Mouse (Mus musculus) myocyte (in vitro differentiated cells): Measurements from ENCODE around the gene B3galt6. TPM values are rescaled to one million over a fixed set of nuclear protein-coding genes. Genes with fewer than 3 reads are reported as not detected.
A peak's percentile ranks its signal among the peaks of the same experiment; 100 is the strongest.

Experiments
- H3K27me3 ChIP-seq: one replicate; pipeline ENCODE4 v1.6.1; 2011; ENCODE audit not compliant: control insufficient read depth, insufficient read depth, insufficient read length
- H3K36me3 ChIP-seq: one replicate; pipeline ENCODE4 v1.6.1; 2011; ENCODE audit not compliant: control insufficient read depth, insufficient read depth
- H3K4me2 ChIP-seq: one replicate; pipeline ENCODE4 v1.6.1; 2011; ENCODE audit warnings: low read depth, control low read depth
- H3K4me3 ChIP-seq: one replicate; pipeline ENCODE4 v1.5.1; 2011; ENCODE audit warnings: mild to moderate bottlenecking, control low read depth, moderate library complexity
- H3K79me2 ChIP-seq: one replicate; pipeline ENCODE4 v1.6.1; 2011; ENCODE audit not compliant: control insufficient read depth, insufficient read depth
- H3ac ChIP-seq: one replicate; pipeline ENCODE4 v1.6.1; 2011; ENCODE audit not compliant: control insufficient read depth, insufficient read length
- CEBPB ChIP-seq: IDR thresholded peaks from 2 replicates; pipeline ENCODE4 v1.6.1; 2011; ENCODE audit warnings: mild to moderate bottlenecking, moderate library complexity; ENCODE audit not compliant: poor library complexity, insufficient read depth, severe bottlenecking
- E2F4 ChIP-seq: IDR thresholded peaks from one replicate; pipeline ENCODE4 v1.6.1; 2011; ENCODE audit warnings: mild to moderate bottlenecking, control low read depth, moderate library complexity; ENCODE audit not compliant: insufficient read depth
- MAX ChIP-seq: IDR thresholded peaks from one replicate; pipeline ENCODE4 v1.6.1; 2011; ENCODE audit warnings: low read depth, mild to moderate bottlenecking, control low read depth
- MYOD1 ChIP-seq, 3 experiments: IDR thresholded peaks; one replicate each; pipeline ENCODE4 v1.6.1; 2011; ENCODE audit warnings: control low read depth in 2 of 3, low read depth in 2 of 3, mild to moderate bottlenecking in 2 of 3, moderate library complexity in 1 of 3; ENCODE audit not compliant: insufficient read length in 2 of 3, control insufficient read depth in 1 of 3
- MYOG ChIP-seq, 3 experiments: IDR thresholded peaks; one replicate each; pipeline ENCODE4 v1.6.1; 2011; ENCODE audit warnings: control low read depth in 2 of 3, low read depth in 2 of 3, mild to moderate bottlenecking in 2 of 3; ENCODE audit not compliant: insufficient read length in 2 of 3, control insufficient read depth in 1 of 3, insufficient read depth in 1 of 3
- POLR2A ChIP-seq: IDR thresholded peaks from one replicate; pipeline ENCODE4 v1.6.1; 2011; ENCODE audit warnings: low read depth, mild to moderate bottlenecking, control low read depth, moderate library complexity; ENCODE audit not compliant: insufficient read length
- POLR2AphosphoS2 ChIP-seq: IDR thresholded peaks from one replicate; pipeline ENCODE4 v1.6.1; 2011; ENCODE audit warnings: low read depth, control low read depth; ENCODE audit not compliant: insufficient read length
- REST ChIP-seq: IDR thresholded peaks from one replicate; pipeline ENCODE4 v1.6.1; 2011; ENCODE audit warnings: mild to moderate bottlenecking, control low read depth, moderate library complexity; ENCODE audit not compliant: insufficient read depth, insufficient read length
- SRF ChIP-seq: IDR thresholded peaks from one replicate; pipeline ENCODE4 v1.6.1; 2011; ENCODE audit warnings: low read depth; ENCODE audit not compliant: control insufficient read depth, insufficient read length
- TCF12 ChIP-seq: IDR thresholded peaks from one replicate; pipeline ENCODE4 v1.6.1; 2011; ENCODE audit warnings: mild to moderate bottlenecking, control low read depth; ENCODE audit not compliant: poor library complexity, insufficient read depth, severe bottlenecking
- TCF3 ChIP-seq: IDR thresholded peaks from one replicate; pipeline ENCODE4 v1.6.1; 2011; ENCODE audit warnings: low read depth, control low read depth; ENCODE audit not compliant: insufficient read length
- USF1 ChIP-seq: IDR thresholded peaks from one replicate; pipeline ENCODE4 v1.6.1; 2011; ENCODE audit warnings: low read depth, mild to moderate bottlenecking, control low read depth, moderate library complexity
- polyA plus RNA-seq: library from polyadenylated mRNA; unstranded; fragments of >200 nt; fragmentation: generic; extraction: Trizol; gene quantifications from one replicate; pipeline ENCODE4 v1.2.1, GENCODE M21; 2012; ENCODE audit warnings: missing spikeins

Gene B3galt6
- polyA plus RNA-seq, 1 experiment, result 5.4 TPM

GRCm38 (mm10) chr4:156026013-156026412 is 33.6 kb upstream of the B3galt6 start, which contains the start of gene Tnfrsf18:
TSS of gene Tnfrsf18 (plus strand) at chr4:156026164.
- Histone ChIP-seq H3K79me2 (no peaks in the 10 kb centered on the region), H3K27me3 (no peaks in the 10 kb centered on the region), H3K36me3 (no peaks in the 10 kb centered on the region), H3ac (no peak within 1 kb of the TSS), H3K4me3 (no peak within 1 kb of the TSS), H3K4me2 (no peak within 1 kb of the TSS)
- TF ChIP-seq SRF (no peak), MAX (no peak), POLR2AphosphoS2 (peak; percentile 10), MYOG (IDR thresholded peaks at IDR 0.05; ENCODE audit: control insufficient read depth in 1 of 3, insufficient read depth in 1 of 3, insufficient read length in 2 of 3, low read depth in 2 of 3) (no peak), REST (no peak), MYOD1 (IDR thresholded peaks at IDR 0.05; ENCODE audit: control insufficient read depth in 1 of 3, insufficient read length in 2 of 3, low read depth in 2 of 3) (no peak)

GRCm38 (mm10) chr4:156024184-156024583 is 31.7 kb upstream of the B3galt6 start:
- Histone ChIP-seq H3K36me3 (no peaks in the 10 kb centered on the region), H3ac (no peak overlapping the region), H3K79me2 (no peaks in the 10 kb centered on the region), H3K27me3 (no peaks in the 10 kb centered on the region), H3K4me3 (no peak overlapping the region), H3K4me2 (no peak overlapping the region)
- no peak for TF ChIP-seq TCF3
- TF ChIP-seq CEBPB, result no peak
- no peak for TF ChIP-seq POLR2A
- no peak for TF ChIP-seq SRF
- TF ChIP-seq REST, result no peak
- no peak for TF ChIP-seq POLR2AphosphoS2
- TF ChIP-seq USF1, result no peak
- no peak for TF ChIP-seq MAX
- TF ChIP-seq E2F4, result no peak
- no peak for TF ChIP-seq MYOD1 (IDR thresholded peaks at IDR 0.05; ENCODE audit: control insufficient read depth in 1 of 3, insufficient read length in 2 of 3, low read depth in 2 of 3)
- no peak for TF ChIP-seq MYOG (IDR thresholded peaks at IDR 0.05; ENCODE audit: control insufficient read depth in 1 of 3, insufficient read depth in 1 of 3, insufficient read length in 2 of 3, low read depth in 2 of 3)
- TF ChIP-seq TCF12, result no peak

- no peak for TF ChIP-seq MYOD1 (IDR thresholded peaks at IDR 0.05; ENCODE audit: control insufficient read depth in 1 of 3, insufficient read length in 2 of 3, low read depth in 2 of 3)
- no peak for TF ChIP-seq REST
- TF ChIP-seq USF1, result no peak
- no peak for TF ChIP-seq POLR2AphosphoS2
- no peak for TF ChIP-seq POLR2A
- no peak for TF ChIP-seq CEBPB
- no peak for TF ChIP-seq E2F4
- no peak for TF ChIP-seq TCF12
- TF ChIP-seq MYOG (IDR thresholded peaks at IDR 0.05; ENCODE audit: control insufficient read depth in 1 of 3, insufficient read depth in 1 of 3, insufficient read length in 2 of 3, low read depth in 2 of 3), result no peak
- TF ChIP-seq TCF3, result no peak
- TF ChIP-seq SRF, result no peak
- no peak for TF ChIP-seq MAX
- Histone ChIP-seq H3K4me3 (no peak overlapping the region), H3ac (no peak overlapping the region), H3K36me3 (no peaks in the 10 kb centered on the region), H3K4me2 (no peak overlapping the region), H3K27me3 (no peaks in the 10 kb centered on the region), H3K79me2 (no peaks in the 10 kb centered on the region)
These were observed 31.1 kb upstream of the B3galt6 start for GRCm38 (mm10) chr4:156023520-156023919.

- TF ChIP-seq POLR2A (no peak), CEBPB (no peak), REST (no peak)
- H3K27me3 ChIP-seq, result no peaks in the 10 kb centered on the region
- H3ac ChIP-seq, result no peak overlapping the region
- no peaks in the 10 kb centered on the region for H3K79me2 ChIP-seq
- H3K4me3 ChIP-seq, result no peak overlapping the region
- no peak overlapping the region for H3K4me2 ChIP-seq
- H3K36me3 ChIP-seq, result no peaks in the 10 kb centered on the region
These were observed 29.5 kb upstream of the B3galt6 start for GRCm38 (mm10) chr4:156021942-156022419.

GRCm38 (mm10) chr4:156021381-156021780 is 28.9 kb upstream of the B3galt6 start:
- no peak for TF ChIP-seq POLR2A
- no peak for TF ChIP-seq MAX
- no peak for TF ChIP-seq TCF12
- TF ChIP-seq POLR2AphosphoS2, result no peak
- no peak for TF ChIP-seq REST
- TF ChIP-seq MYOG (IDR thresholded peaks at IDR 0.05; ENCODE audit: control insufficient read depth in 1 of 3, insufficient read depth in 1 of 3, insufficient read length in 2 of 3, low read depth in 2 of 3), result no peak
- no peak for TF ChIP-seq E2F4
- Histone ChIP-seq H3K36me3 (no peaks in the 10 kb centered on the region), H3K4me2 (no peak overlapping the region), H3K79me2 (no peaks in the 10 kb centered on the region), H3K4me3 (no peak overlapping the region), H3K27me3 (no peaks in the 10 kb centered on the region), H3ac (no peak overlapping the region)
